Mouse (Mus musculus) lung, postnatal 10 days (tissue): Measurements from ENCODE around the gene Usp17ld.
"Not testable (repeated sequence)": the region's sequence is repeated elsewhere in the genome, so short reads cannot be mapped to it uniquely, and the experiment has no call there.

Experiments used
- DNase-seq: peaks from one replicate; pipeline ENCODE4 v3.0.0; 2021

The Usp17ld gene

GRCm38 (mm10) chr7:103252405-103252804 is at the start of gene Usp17ld:
TSS of gene Usp17ld (minus strand) at chr7:103252505.
- not testable (repeated sequence) for DNase-seq

GRCm38 (mm10) chr7:103216696-103217095 is 35.6 kb downstream of the Usp17ld start, which contains the start of gene Olfr594:
TSS of gene Olfr594 (plus strand) at chr7:103216996.
- DNase-seq: no peak

GRCm38 (mm10) chr7:103212050-103212449 is 40.3 kb downstream of the Usp17ld start:
- not testable (repeated sequence) for DNase-seq

- no peak for DNase-seq
Observed at GRCm38 (mm10) chr7:103211562-103211961, 40.7 kb downstream of the Usp17ld start, which contains the start of gene Olfr593. TSS of gene Olfr593 (plus strand) at chr7:103211862.
